Mouse (Mus musculus) small intestine, adult 2 months (tissue): ENCODE measurements around the gene Gli2. TPM values are rescaled to one million over a fixed set of nuclear protein-coding genes. Genes with fewer than 3 reads are reported as not detected.

Source experiments
- H3K27ac ChIP-seq: fragments of 200-500 bp; 2 replicates; pipeline ENCODE4 v1.5.1; 2012; ENCODE audit warnings: low read depth, low read length, control low read depth, inconsistent platforms; ENCODE audit not compliant: insufficient read depth
- H3K27me3 ChIP-seq: fragments of 200-500 bp; 2 replicates; pipeline ENCODE4 v1.6.1; 2012; ENCODE audit warnings: mild to moderate bottlenecking, moderate library complexity, low read length, inconsistent platforms; ENCODE audit not compliant: control insufficient read depth, insufficient read depth
- H3K36me3 ChIP-seq: fragments of 200-500 bp; 2 replicates; pipeline ENCODE4 v1.6.1; 2012; ENCODE audit warnings: mild to moderate bottlenecking, low read length, control low read depth, inconsistent platforms; ENCODE audit not compliant: control insufficient read depth, insufficient read depth
- H3K4me1 ChIP-seq: fragments of 200-500 bp; 2 replicates; pipeline ENCODE4 v1.6.1; 2012; ENCODE audit warnings: low read length, inconsistent platforms, mixed read lengths; ENCODE audit not compliant: control insufficient read depth, insufficient read depth, insufficient read length
- H3K4me3 ChIP-seq: fragments of 200-500 bp; 2 replicates; pipeline ENCODE4 v1.5.1; 2012; ENCODE audit warnings: low read depth, mild to moderate bottlenecking, control low read depth, inconsistent platforms, low read length, moderate library complexity
- CTCF ChIP-seq: fragments of 200-500 bp; IDR thresholded peaks from 2 replicates; pipeline ENCODE4 v1.5.1; 2012; ENCODE audit warnings: low read depth, mild to moderate bottlenecking, control low read depth, inconsistent platforms, low read length, moderate library complexity, mixed read lengths; ENCODE audit not compliant: insufficient replicate concordance, insufficient read length; ENCODE audit errors: extremely low read depth
- POLR2A ChIP-seq: fragments of 200-500 bp; IDR thresholded peaks from 2 replicates; pipeline ENCODE4 v1.6.1; 2012; ENCODE audit warnings: low read depth, mild to moderate bottlenecking, control low read depth, inconsistent platforms, low read length, moderate library complexity
- WGBS: fragments of 180-500 bp; shearing (Covaris S2); methylation state at CpG from one replicate; pipeline ENCODE4 v1.1.7; 2018; 5-methylcytosine and 5-hydroxymethylcytosine counted together
- polyA plus RNA-seq: library from polyadenylated mRNA; depleted of rRNA; stranded (reverse); fragments of >200 nt; gene quantifications from 2 replicates; pipeline ENCODE4 v1.2.3, GENCODE M21; 2012

Gli2 gene
- polyA plus RNA-seq, 1 experiment: 4.7 TPM

DNA sequence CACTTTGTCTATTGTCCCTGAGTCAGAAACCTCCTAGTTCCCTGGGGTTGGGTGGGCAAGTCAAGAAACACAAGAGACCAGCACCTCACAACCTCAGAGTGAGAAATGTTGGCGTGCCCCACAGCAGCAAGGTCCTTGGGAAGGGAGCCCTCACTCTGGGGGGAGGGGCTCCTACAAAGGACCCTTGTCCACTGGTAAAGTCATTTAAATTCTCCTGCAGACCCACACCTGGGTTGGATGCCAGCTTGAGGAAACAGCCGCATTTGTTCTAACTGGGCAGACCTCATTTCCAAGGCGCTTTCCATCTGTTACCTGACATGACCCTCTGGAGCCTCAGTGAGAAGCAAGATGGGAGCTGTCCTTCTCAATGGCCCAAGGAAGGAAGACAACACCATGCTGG is 144.4 kb downstream of the Gli2 start:
- no peak for TF ChIP-seq POLR2A
- TF ChIP-seq CTCF: no peak
- Histone ChIP-seq H3K27me3 (no peaks in the 10 kb centered on the region), H3K36me3 (no peaks in the 10 kb centered on the region), H3K4me3 (no peak overlapping the region), H3K27ac (no peak overlapping the region), H3K4me1 (peaks cover under 1% of the 10 kb centered on the region; the same call in 1 of the 2 replicates)
- WGBS: 90% methylated on average over 3 of the region's 3 CpGs

DNA sequence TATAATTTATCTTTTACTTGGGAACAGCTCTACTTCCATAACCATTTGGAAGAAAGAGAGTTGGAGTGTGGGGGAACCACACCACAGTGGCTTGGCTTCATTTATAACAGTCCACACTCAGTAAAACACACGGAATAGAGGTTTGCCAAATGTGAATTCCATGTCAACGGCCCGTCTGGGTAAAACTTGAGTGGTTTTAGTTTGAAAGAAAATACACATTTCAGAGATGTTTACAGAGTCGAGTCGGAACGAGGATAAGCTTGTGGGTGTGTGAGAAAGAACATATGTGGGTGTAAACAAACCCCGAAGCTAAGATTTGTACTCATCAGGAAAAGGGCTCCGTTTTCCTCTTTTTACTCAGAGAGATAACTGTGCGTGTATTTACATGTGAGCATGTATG is 145.8 kb downstream of the Gli2 start:
- Histone ChIP-seq H3K4me3 (no peak overlapping the region), H3K27me3 (no peaks in the 10 kb centered on the region), H3K27ac (no peak overlapping the region), H3K36me3 (no peaks in the 10 kb centered on the region), H3K4me1 (no peaks in the 10 kb centered on the region)
- 54% methylated on average over 9 of the region's 9 CpGs for WGBS
- TF ChIP-seq CTCF (no peak), POLR2A (no peak)

GRCm38 (mm10) chr1:118905319-118905718 is 148.1 kb downstream of the Gli2 start:
- Histone ChIP-seq H3K4me3 (no peak overlapping the region), H3K4me1 (no peaks in the 10 kb centered on the region), H3K27me3 (no peaks in the 10 kb centered on the region), H3K36me3 (no peaks in the 10 kb centered on the region), H3K27ac (no peak overlapping the region)
- 73% methylated on average over 5 of the region's 5 CpGs for WGBS
- TF ChIP-seq CTCF: no peak
- TF ChIP-seq POLR2A: no peak

- H3K4me3 ChIP-seq: no peak overlapping the region
- 63% methylated on average over 9 of the region's 9 CpGs for WGBS
- H3K4me1 ChIP-seq: no peaks in the 10 kb centered on the region
- no peaks in the 10 kb centered on the region for H3K36me3 ChIP-seq
- H3K27me3 ChIP-seq: no peaks in the 10 kb centered on the region
- no peak overlapping the region for H3K27ac ChIP-seq
- TF ChIP-seq POLR2A (no peak), CTCF (no peak)
These were observed 148.5 kb downstream of the Gli2 start for GRCm38 (mm10) chr1:118904909-118905308.

- Histone ChIP-seq H3K4me1 (no peaks in the 10 kb centered on the region), H3K27me3 (no peaks in the 10 kb centered on the region), H3K36me3 (no peaks in the 10 kb centered on the region), H3K4me3 (no peak overlapping the region), H3K27ac (no peak overlapping the region)
- 85% methylated on average over 3 of the region's 3 CpGs for WGBS
- TF ChIP-seq POLR2A (no peak), CTCF (no peak)
These were observed 149.0 kb downstream of the Gli2 start for GRCm38 (mm10) chr1:118904431-118904830.

DNA sequence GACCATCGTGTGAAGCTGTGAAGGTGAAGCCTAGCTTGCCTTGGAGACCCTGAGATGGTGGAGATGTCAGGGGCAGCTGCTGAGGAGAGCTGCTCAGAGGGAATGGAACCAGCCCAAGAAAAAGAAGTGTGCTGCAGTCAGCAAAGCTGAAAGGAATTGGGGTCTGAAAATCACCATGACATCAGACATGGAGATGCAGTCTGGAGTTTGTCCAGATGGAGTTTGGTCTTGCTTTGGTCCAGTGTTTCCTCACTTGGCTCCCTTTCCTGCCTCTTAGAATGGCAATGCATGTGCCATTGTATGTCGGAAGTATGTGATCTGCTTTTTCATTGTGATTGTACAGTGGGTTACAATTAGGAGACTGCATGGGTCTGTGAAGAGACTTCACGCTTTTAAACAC is 149.7 kb downstream of the Gli2 start:
- WGBS: 87% methylated on average over 3 of the region's 3 CpGs
- Histone ChIP-seq H3K36me3 (no peaks in the 10 kb centered on the region), H3K27me3 (no peaks in the 10 kb centered on the region), H3K4me3 (no peak overlapping the region), H3K27ac (no peak overlapping the region), H3K4me1 (no peaks in the 10 kb centered on the region)
- TF ChIP-seq POLR2A: no peak
- TF ChIP-seq CTCF: no peak

DNA sequence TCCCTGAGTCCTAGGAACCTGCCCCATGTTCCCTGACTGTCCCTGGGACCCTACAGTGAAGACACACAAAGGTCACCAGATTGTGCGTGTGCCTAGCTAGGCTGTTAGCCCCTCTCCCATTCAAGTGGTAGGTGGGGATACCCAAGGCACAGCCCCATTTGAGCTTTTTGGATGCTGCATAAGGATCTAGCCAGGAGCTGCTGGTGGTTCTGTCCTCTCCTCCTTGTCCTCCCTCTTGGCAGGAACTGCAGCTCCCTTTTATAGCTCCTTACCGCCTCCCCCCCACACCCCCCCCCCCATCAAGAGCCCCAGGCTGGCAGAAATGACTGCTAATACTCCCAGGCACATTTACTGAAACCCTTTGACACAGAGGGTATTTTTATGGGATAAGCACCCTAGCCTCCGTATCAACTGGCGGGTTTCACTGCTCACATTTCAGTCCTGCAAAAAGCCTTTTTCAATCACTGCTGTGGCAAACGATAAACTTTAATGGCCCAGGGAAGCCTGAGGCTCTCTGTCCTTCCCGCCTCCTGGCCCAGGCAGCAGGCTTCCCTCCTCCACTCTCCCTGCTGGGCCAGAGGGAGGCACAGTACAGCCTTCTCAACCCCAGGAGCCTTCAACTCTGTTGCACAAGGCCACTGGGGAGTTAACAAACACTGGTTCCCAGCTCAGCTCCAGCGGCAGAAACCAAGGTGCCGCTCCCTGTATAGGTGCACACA is 151.4 kb downstream of the Gli2 start:
- Histone ChIP-seq H3K36me3 (no peaks in the 10 kb centered on the region), H3K27me3 (no peaks in the 10 kb centered on the region), H3K4me3 (no peak overlapping the region), H3K27ac (no peak overlapping the region), H3K4me1 (no peaks in the 10 kb centered on the region)
- TF ChIP-seq CTCF (no peak), POLR2A (no peak)
- 50% methylated on average over 8 of the region's 8 CpGs for WGBS
